Mouse (Mus musculus): ENCODE results near the gene Pbx4. TPM values are rescaled to one million over a fixed set of nuclear protein-coding genes. Genes with fewer than 3 reads are reported as not detected.
A peak's percentile ranks its signal among the peaks of the same experiment; 100 is the strongest.

Pbx4 gene
- total and polyA plus RNA-seq, 3 experiments: 0.23 to 0.68 (median 0.37) TPM

DNA sequence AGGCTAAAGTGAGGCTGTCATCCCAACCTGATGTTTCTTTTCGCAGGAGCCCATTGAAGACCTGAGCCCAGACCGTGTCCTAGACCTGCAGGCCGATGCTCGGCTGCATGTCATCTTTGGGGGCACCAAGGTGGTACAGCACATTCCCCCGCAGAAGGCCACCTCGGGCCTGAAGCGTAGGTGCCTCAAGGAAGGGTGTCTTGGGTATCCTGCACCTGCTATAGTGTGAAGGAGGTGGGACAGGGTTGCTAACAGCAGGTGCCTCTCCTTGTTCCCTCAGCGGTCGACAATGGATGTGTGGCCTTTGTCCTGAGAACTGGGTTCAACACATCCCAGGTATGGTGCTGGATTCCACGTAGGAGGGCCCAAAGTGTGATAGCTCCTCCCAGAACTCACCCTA lies 34.6 kb upstream of the Pbx4 start:
- WGBS: 95% methylated on average over 10 of the region's 10 CpGs
- intact Hi-C loops (cut with DNase I): no loop called here
- no peak overlapping the region for H3K27ac ChIP-seq
- no peak for TF ChIP-seq CTCF (IDR thresholded peaks at IDR 0.05)
- TF ChIP-seq EP300 (IDR thresholded peaks at IDR 0.05; ENCODE audit: insufficient read depth, low read depth, low read length): no peak
- TF ChIP-seq POLR2A (IDR thresholded peaks at IDR 0.05; ENCODE audit: insufficient read depth, low read depth, low read length): no peak
- DNase-seq: no peak
- no peak overlapping the region for H3K4me3 ChIP-seq
- H3K9ac ChIP-seq (ENCODE audit: low read depth, low read length): no peak overlapping the region
- no peaks in the 10 kb centered on the region for H3K79me2 ChIP-seq (replicated peaks; ENCODE audit: control insufficient read depth, insufficient read depth, low read length)
- H3K36me3 ChIP-seq (ENCODE audit: control insufficient read depth, insufficient read depth, low read length): no peaks in the 10 kb centered on the region
- no peaks in the 10 kb centered on the region; the same call in 1 of the 2 replicates for H3K4me1 ChIP-seq (ENCODE audit: control insufficient read depth, insufficient read depth, low read length)
- H3K27me3 ChIP-seq (ENCODE audit: control insufficient read depth, insufficient read depth, low read length): no peaks in the 10 kb centered on the region

DNA sequence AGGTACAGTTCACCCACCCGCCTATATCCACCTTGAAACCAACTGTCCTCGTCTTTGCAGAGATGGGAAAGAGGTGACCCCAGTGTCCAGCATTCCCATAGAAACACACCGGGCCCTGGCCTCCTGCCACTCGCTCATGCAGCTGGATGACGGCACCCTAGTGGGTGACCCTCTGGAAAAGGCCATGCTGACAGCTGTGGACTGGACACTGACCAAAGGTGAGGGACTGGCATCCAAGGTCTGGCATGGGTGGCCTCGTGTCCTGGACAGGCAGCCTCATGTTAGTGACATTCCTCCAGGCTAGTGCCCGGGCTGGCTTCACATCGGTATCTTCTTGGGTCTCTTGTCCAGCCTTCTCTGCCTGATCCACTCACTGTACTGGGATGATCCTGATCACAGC lies 33.0 kb upstream of the Pbx4 start:
- Histone ChIP-seq H3K4me1 (ENCODE audit: control insufficient read depth, insufficient read depth, low read length) (no peaks in the 10 kb centered on the region), H3K4me3 (no peak overlapping the region), H3K27ac (no peak overlapping the region), H3K36me3 (ENCODE audit: control insufficient read depth, insufficient read depth, low read length) (no peaks in the 10 kb centered on the region), H3K9ac (ENCODE audit: low read depth, low read length) (no peak overlapping the region), H3K79me2 (replicated peaks; ENCODE audit: control insufficient read depth, insufficient read depth, low read length) (no peaks in the 10 kb centered on the region), H3K27me3 (ENCODE audit: control insufficient read depth, insufficient read depth, low read length) (no peaks in the 10 kb centered on the region)
- intact Hi-C loops (cut with DNase I): no loop called here
- DNase-seq: no peak
- 94% methylated on average over 8 of the region's 8 CpGs for WGBS
- no peak for TF ChIP-seq POLR2A (IDR thresholded peaks at IDR 0.05; ENCODE audit: insufficient read depth, low read depth, low read length)
- TF ChIP-seq EP300 (IDR thresholded peaks at IDR 0.05; ENCODE audit: insufficient read depth, low read depth, low read length): no peak
- no peak for TF ChIP-seq CTCF (IDR thresholded peaks at IDR 0.05)

DNA sequence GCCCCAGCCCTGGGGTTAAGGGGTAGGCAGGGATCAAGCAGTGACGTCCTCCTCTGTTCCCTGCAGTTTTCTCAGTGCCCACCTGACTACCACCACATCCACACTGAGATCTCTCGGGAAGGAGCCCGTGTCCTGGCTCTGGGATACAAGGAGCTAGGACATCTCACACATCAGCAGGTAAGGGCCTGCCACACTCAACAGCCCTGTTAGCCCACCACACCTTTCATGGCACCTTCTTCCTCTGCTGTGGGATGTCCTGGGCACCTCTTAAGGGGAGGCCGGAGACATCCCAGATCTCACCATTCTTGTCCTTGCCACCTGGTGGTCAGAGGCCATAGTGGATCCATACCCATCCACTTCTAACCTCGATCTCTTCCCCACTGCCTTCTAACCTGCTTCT lies 32.3 kb upstream of the Pbx4 start:
- DNase-seq: no peak
- TF ChIP-seq CTCF (IDR thresholded peaks at IDR 0.05) (no peak), POLR2A (IDR thresholded peaks at IDR 0.05; ENCODE audit: insufficient read depth, low read depth, low read length) (no peak), EP300 (IDR thresholded peaks at IDR 0.05; ENCODE audit: insufficient read depth, low read depth, low read length) (no peak)
- no peaks in the 10 kb centered on the region for H3K27me3 ChIP-seq (ENCODE audit: control insufficient read depth, insufficient read depth, low read length)
- H3K27ac ChIP-seq: no peak overlapping the region
- no peaks in the 10 kb centered on the region for H3K79me2 ChIP-seq (replicated peaks; ENCODE audit: control insufficient read depth, insufficient read depth, low read length)
- intact Hi-C loops (cut with DNase I): no loop called here
- no peak overlapping the region for H3K9ac ChIP-seq (ENCODE audit: low read depth, low read length)
- H3K4me3 ChIP-seq: no peak overlapping the region
- 89% methylated on average over 5 of the region's 5 CpGs for WGBS
- H3K36me3 ChIP-seq (ENCODE audit: control insufficient read depth, insufficient read depth, low read length): no peaks in the 10 kb centered on the region
- no peaks in the 10 kb centered on the region for H3K4me1 ChIP-seq (ENCODE audit: control insufficient read depth, insufficient read depth, low read length)

DNA sequence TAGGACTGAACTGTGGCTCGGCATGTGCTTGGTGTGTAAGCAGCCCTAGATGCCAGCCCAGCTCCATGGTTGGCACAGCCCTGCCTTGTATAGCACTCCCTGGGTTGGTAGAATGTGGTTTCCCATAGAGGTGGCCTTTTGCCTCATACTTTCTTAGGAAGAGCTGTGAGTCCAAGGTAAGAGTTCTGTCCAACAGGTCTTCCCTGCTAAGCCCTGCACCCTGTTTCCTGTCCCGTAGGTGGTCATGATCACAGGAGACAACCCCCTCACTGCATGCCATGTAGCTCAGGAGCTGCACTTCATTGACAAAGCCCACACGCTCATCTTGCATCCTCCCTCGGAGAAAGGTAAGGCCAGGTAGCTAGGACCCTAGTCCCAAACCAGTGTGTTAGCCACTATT lies 30.5 kb upstream of the Pbx4 start:
- no peak overlapping the region for H3K27ac ChIP-seq
- H3K79me2 ChIP-seq (replicated peaks; ENCODE audit: control insufficient read depth, insufficient read depth, low read length): no peaks in the 10 kb centered on the region
- H3K27me3 ChIP-seq (ENCODE audit: control insufficient read depth, insufficient read depth, low read length): no peaks in the 10 kb centered on the region
- WGBS: 94% methylated on average over 4 of the region's 4 CpGs
- no peak for DNase-seq
- no peak overlapping the region for H3K9ac ChIP-seq (ENCODE audit: low read depth, low read length)
- TF ChIP-seq CTCF (IDR thresholded peaks at IDR 0.05): no peak
- no peaks in the 10 kb centered on the region for H3K4me1 ChIP-seq (ENCODE audit: control insufficient read depth, insufficient read depth, low read length)
- no peak overlapping the region for H3K4me3 ChIP-seq
- intact Hi-C loops (cut with DNase I): no loop called here
- no peaks in the 10 kb centered on the region for H3K36me3 ChIP-seq (ENCODE audit: control insufficient read depth, insufficient read depth, low read length)

DNA sequence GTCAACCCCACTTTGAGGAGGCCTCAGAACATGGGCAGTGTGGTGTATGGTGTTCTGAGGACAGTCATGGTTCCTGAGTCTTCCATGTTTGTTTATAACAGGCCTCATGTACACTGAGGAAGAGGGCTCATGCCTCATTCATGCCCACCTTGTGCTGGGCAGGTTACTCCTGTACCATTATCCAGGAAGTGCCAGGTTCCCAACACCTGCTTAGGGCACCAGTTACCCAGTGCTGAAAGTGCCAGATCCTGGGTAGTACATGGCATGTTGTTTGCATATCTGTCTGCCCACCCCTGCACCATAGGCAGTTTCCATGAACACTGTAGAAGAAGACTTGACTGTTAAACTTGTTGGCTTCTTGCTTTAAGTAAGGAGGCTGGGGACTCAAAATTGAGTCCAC lies 30.1 kb upstream of the Pbx4 start:
- Histone ChIP-seq H3K27ac (no peak overlapping the region), H3K4me3 (no peak overlapping the region), H3K36me3 (ENCODE audit: control insufficient read depth, insufficient read depth, low read length) (no peaks in the 10 kb centered on the region), H3K9ac (ENCODE audit: low read depth, low read length) (no peak overlapping the region), H3K27me3 (ENCODE audit: control insufficient read depth, insufficient read depth, low read length) (no peaks in the 10 kb centered on the region), H3K79me2 (replicated peaks; ENCODE audit: control insufficient read depth, insufficient read depth, low read length) (no peaks in the 10 kb centered on the region), H3K4me1 (ENCODE audit: control insufficient read depth, insufficient read depth, low read length) (no peaks in the 10 kb centered on the region)
- no peak for DNase-seq
- intact Hi-C loops (cut with DNase I): no loop called here
- TF ChIP-seq EP300 (IDR thresholded peaks at IDR 0.05; ENCODE audit: insufficient read depth, low read depth, low read length): no peak
- TF ChIP-seq POLR2A (IDR thresholded peaks at IDR 0.05; ENCODE audit: insufficient read depth, low read depth, low read length): no peak
- no peak for TF ChIP-seq CTCF (IDR thresholded peaks at IDR 0.05)

DNA sequence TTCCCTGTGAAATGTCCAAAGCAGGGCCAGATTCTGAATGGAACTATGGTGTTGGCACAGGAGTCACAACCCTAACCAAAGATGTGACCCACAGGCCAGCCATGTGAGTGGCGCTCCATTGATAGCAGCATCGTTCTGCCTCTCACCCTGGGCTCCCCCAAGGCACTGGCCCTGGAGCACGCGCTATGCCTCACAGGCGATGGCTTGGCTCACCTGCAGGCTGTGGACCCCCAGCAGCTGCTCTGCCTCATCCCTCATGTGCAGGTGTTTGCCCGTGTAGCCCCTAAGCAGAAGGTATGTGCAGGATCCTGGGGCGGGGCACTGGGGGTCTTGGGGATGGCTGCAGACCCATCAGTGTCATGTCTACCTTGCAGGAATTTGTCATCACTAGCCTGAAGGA lies 28.9 kb upstream of the Pbx4 start:
- TF ChIP-seq EP300 (IDR thresholded peaks at IDR 0.05; ENCODE audit: insufficient read depth, low read depth, low read length) (no peak), POLR2A (IDR thresholded peaks at IDR 0.05; ENCODE audit: insufficient read depth, low read depth, low read length) (no peak), CTCF (IDR thresholded peaks at IDR 0.05) (no peak)
- Histone ChIP-seq H3K36me3 (ENCODE audit: control insufficient read depth, insufficient read depth, low read length) (no peaks in the 10 kb centered on the region), H3K4me1 (ENCODE audit: control insufficient read depth, insufficient read depth, low read length) (no peaks in the 10 kb centered on the region), H3K4me3 (no peak overlapping the region), H3K9ac (ENCODE audit: low read depth, low read length) (no peak overlapping the region), H3K79me2 (replicated peaks; ENCODE audit: control insufficient read depth, insufficient read depth, low read length) (no peaks in the 10 kb centered on the region), H3K27ac (no peak overlapping the region), H3K27me3 (ENCODE audit: control insufficient read depth, insufficient read depth, low read length) (no peaks in the 10 kb centered on the region)
- intact Hi-C loops (cut with DNase I): no loop called here
- DNase-seq: peak in 1 of 2 experiments; percentile 11
- WGBS: 93% methylated on average over 7 of the region's 7 CpGs
